Comparison of ENCODE assay signal across 8 mouse cellular contexts in the genomic region with DNA sequence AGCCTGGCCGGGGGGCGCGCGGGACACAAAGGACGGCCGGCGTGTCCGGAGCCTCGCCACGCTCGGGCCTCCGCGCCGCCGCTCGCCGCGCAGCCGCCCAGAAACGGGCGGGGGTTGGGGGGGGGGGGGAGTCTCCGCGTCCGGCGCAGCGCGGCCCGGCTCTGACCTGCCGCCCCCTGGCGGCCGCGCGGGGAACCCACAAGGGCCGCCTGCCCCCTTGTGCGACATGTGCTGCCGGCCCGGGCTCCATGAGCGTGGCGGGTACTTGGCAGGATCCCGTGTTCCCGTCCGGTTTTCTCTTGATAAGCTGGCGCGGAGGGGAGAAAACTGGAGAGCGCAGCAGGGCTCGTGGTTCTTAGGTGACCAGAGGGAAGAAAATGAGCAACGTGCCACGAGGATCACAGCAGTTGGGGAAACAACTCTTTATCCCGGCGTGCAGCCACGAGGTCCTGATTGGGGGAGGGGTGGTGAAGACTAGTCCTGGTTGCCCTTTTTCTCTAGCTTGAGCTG. TPM values are rescaled to one million over a fixed set of nuclear protein-coding genes. Genes with fewer than 3 reads are reported as not detected.
A peak's percentile ranks its signal among the peaks of the same experiment; 100 is the strongest.
DNase-seq lines count a peak whose midpoint lies in the region; ATAC-seq lines count a peak whose summit lies in the region.

No protein-coding gene starts in this region.

- peak; percentile 84 for DNase-seq in adipocyte (ENCODE audit: low spot score)
- DNase-seq in embryo, embryonic 10 days (ENCODE audit: low spot score) = peak; percentile 81
- peak; percentile 88 for DNase-seq in gastrocnemius, postnatal 10 days
- DNase-seq in left cerebral cortex, adult 9 months (ENCODE audit: low spot score in 2 of 2) = peak; percentile 38 to 70
- DNase-seq in right cerebral cortex, adult 2 months (ENCODE audit: low spot score in 2 of 2) = peak; percentile 68 to 79
- peak; percentile 34 for DNase-seq in urinary bladder, postnatal 10 days (ENCODE audit: low spot score)

- no peaks in the 10 kb centered on the region for H3K9me3 ChIP-seq in megakaryocyte, embryonic 14.5 days

- ATAC-seq in inflammation-experienced regulatory T-cells, adult 6 months = peak; percentile 68

- H3K36me3 ChIP-seq in megakaryocyte, embryonic 14.5 days (replicated peaks; ENCODE audit: low read length) = peaks cover 38% of the 10 kb centered on the region

- peak overlapping the region; percentile 96 for H3K4me3 ChIP-seq in megakaryocyte, embryonic 14.5 days (replicated peaks)

- H3K4me1 ChIP-seq in megakaryocyte, embryonic 14.5 days = peaks cover 47% of the 10 kb centered on the region

- no peaks in the 10 kb centered on the region for H3K27me3 ChIP-seq in megakaryocyte, embryonic 14.5 days (replicated peaks)

RNA-seq across cellular contexts. Expression of a gene that starts 49.9 kb away (rescaled TPM):
- under 1 TPM; 0.19 to 0.20 TPM for total RNA-seq in gastrocnemius, postnatal 10 days (2021)
- polyA plus RNA-seq in inflammation-experienced regulatory T-cells, adult 6 months (2017; shearing (Covaris generic)) = not detected
- polyA plus RNA-seq in megakaryocyte, embryonic 14.5 days (2012; ENCODE audit: insufficient read depth, low replicate concordance) = not detected in 2 replicates

Comparison
In these comparisons a context has a peak if more than half of its experiments do, and no peak if none do; other contexts are left out.
1. Peak in every context shown above with its lines: DNase-seq, ATAC-seq and H3K4me3 ChIP-seq.
2. DNase-seq: peak in every context shown above with its lines; median percentile 88 in gastrocnemius, postnatal 10 days; 84 in adipocyte; 81 in embryo, embryonic 10 days; 74 in right cerebral cortex, adult 2 months; 54 in left cerebral cortex, adult 9 months; 34 in urinary bladder, postnatal 10 days.